Comparison of ENCODE assay signal across 8 mouse cellular contexts in genomic region chr14:26579346-26580343, GRCm38 (mm10). TPM values are rescaled to one million over a fixed set of nuclear protein-coding genes. Genes with fewer than 3 reads are reported as not detected.
DNase-seq lines count a peak whose midpoint lies in the region; ATAC-seq lines count a peak whose summit lies in the region.

No protein-coding gene starts in this region.

- peak; percentile 90 for DNase-seq in R1 (ENCODE audit: low read depth, low spot score)
- peak; percentile 89 to 94 for DNase-seq in cerebellum, postnatal 25 days
- DNase-seq in frontal cortex, postnatal 36 days (ENCODE audit: low spot score in 2 of 2) = peak; percentile 80 to 81
- peak; percentile 84 to 90 for DNase-seq in left cerebral cortex, adult 18-20 months (ENCODE audit: low spot score in 2 of 2)
- peak; percentile 91 for DNase-seq in right cerebral cortex, adult 18-20 months
- peak; percentile 64 for DNase-seq in urinary bladder, postnatal 10 days (ENCODE audit: low spot score)

- peaks cover 46% of the 10 kb centered on the region for H3K79me2 ChIP-seq in macrophage (ENCODE audit: inconsistent target)

- peak; percentile 97 for ATAC-seq in hindbrain, embryonic 16.5 days

- peaks cover 5% of the 10 kb centered on the region; the same call in 1 of the 2 replicates for H3K4me1 ChIP-seq in hindbrain, embryonic 16.5 days (ENCODE audit: control insufficient read depth, insufficient read depth, low read depth, low read length)

- WGBS in hindbrain, embryonic 16.5 days = 0% methylated on average over 69 of the region's 79 CpGs
- WGBS in macrophage (ENCODE audit: missing documents) = 1% methylated on average over 66 of the region's 79 CpGs

- H3K27ac ChIP-seq in hindbrain, embryonic 16.5 days (ENCODE audit: low read depth, low read length) = peak overlapping the region; percentile 98
- H3K27ac ChIP-seq in macrophage = peak overlapping the region; percentile 82

- no peaks in the 10 kb centered on the region for H3K27me3 ChIP-seq in hindbrain, embryonic 16.5 days (replicated peaks; ENCODE audit: control insufficient read depth, insufficient read depth, low read length)

- H3K9ac ChIP-seq in hindbrain, embryonic 16.5 days (ENCODE audit: low read depth, low read length) = peak overlapping the region; percentile 100

- no peaks in the 10 kb centered on the region for H3K9me3 ChIP-seq in hindbrain, embryonic 16.5 days (ENCODE audit: control insufficient read depth, low read length)

- no peaks in the 10 kb centered on the region for H3K36me3 ChIP-seq in hindbrain, embryonic 16.5 days (ENCODE audit: control insufficient read depth, insufficient read depth, low read length)
- H3K36me3 ChIP-seq in macrophage (ENCODE audit: inconsistent target) = no peaks in the 10 kb centered on the region

- H3K4me3 ChIP-seq in hindbrain, embryonic 16.5 days (ENCODE audit: low read length) = peak overlapping the region; percentile 97
- H3K4me3 ChIP-seq in macrophage (ENCODE audit: inconsistent target) = peak overlapping the region; percentile 44

- H3K4me2 ChIP-seq in hindbrain, embryonic 16.5 days (ENCODE audit: low read length) = peak overlapping the region; percentile 87

RNA-seq across cellular contexts. Expression of gene Dennd6a, which starts 6.0 kb away (rescaled TPM):
- polyA plus RNA-seq in hindbrain, embryonic 16.5 days (2015; fragmentation: Nextera tagmentation; extraction: Ambion mirVana) = 14.9 and 16.7 TPM in 2 replicates
- total RNA-seq in left cerebral cortex, adult 18-20 months (2021) = 10 to 100 TPM; 25.1 to 28.4 TPM
- total RNA-seq in macrophage (2018; cell fraction: chromatin; rRNA removed) = 10 to 100 TPM; 29.0 to 95.0 (median 72.2) TPM
- 10 to 100 TPM; 33.4 to 55.0 (median 42.2) TPM for total RNA-seq in macrophage (2018; cell fraction: cytosol; rRNA removed)
- total RNA-seq in macrophage (2018; cell fraction: nucleus; rRNA removed) = 10 to 100 TPM; 25.1 to 79.7 (median 46.2) TPM
- 25.6 to 30.5 TPM (median 28.1 TPM) in 3 replicates for polyA plus RNA-seq in macrophage (2018)

RNA-seq across cellular contexts. Expression of gene Slmap, which starts 44.9 kb away (rescaled TPM):
- polyA plus RNA-seq in hindbrain, embryonic 16.5 days (2015; fragmentation: Nextera tagmentation; extraction: Ambion mirVana) = 11.4 TPM in 2 replicates
- total RNA-seq in left cerebral cortex, adult 18-20 months (2021) = 100 to 1,000 TPM; 114 to 116 TPM
- 100 to 1,000 TPM in 24 of 26 experiments, 10 to 100 TPM in 2; 87.1 to 284 (median 224) TPM for total RNA-seq in macrophage (2018; cell fraction: chromatin; rRNA removed)
- 10 to 100 TPM; 57.6 to 99.0 (median 72.0) TPM for total RNA-seq in macrophage (2018; cell fraction: cytosol; rRNA removed)
- 100 to 1,000 TPM in 19 of 26 experiments, 10 to 100 TPM in 7; 58.3 to 188 (median 113) TPM for total RNA-seq in macrophage (2018; cell fraction: nucleus; rRNA removed)
- 43.3 to 119 TPM (median 48.0 TPM) in 3 replicates for polyA plus RNA-seq in macrophage (2018)

RNA-seq across cellular contexts. Expression of gene Arf4, which starts 58.2 kb away (rescaled TPM):
- 507 and 523 TPM in 2 replicates for polyA plus RNA-seq in hindbrain, embryonic 16.5 days (2015; fragmentation: Nextera tagmentation; extraction: Ambion mirVana)
- total RNA-seq in left cerebral cortex, adult 18-20 months (2021) = 100 to 1,000 TPM; 105 to 110 TPM
- total RNA-seq in macrophage (2018; cell fraction: chromatin; rRNA removed) = 100 to 1,000 TPM in 25 of 26 experiments, 10 to 100 TPM in 1; 88.1 to 393 (median 178) TPM
- 100 to 1,000 TPM; 173 to 318 (median 215) TPM for total RNA-seq in macrophage (2018; cell fraction: cytosol; rRNA removed)
- 100 to 1,000 TPM; 110 to 274 (median 211) TPM for total RNA-seq in macrophage (2018; cell fraction: nucleus; rRNA removed)
- 146 to 281 TPM (median 200 TPM) in 3 replicates for polyA plus RNA-seq in macrophage (2018)

Comparison
In these comparisons a context has a peak if more than half of its experiments do, and no peak if none do; other contexts are left out.
1. Peak in every context shown above with its lines: DNase-seq, ATAC-seq, H3K4me3 ChIP-seq and H3K27ac ChIP-seq.